In genomic region chr11:94774887-94775497, GRCm38 (mm10) we compare ENCODE assay signal across 38 mouse cellular contexts. TPM values are rescaled to one million over a fixed set of nuclear protein-coding genes. Genes with fewer than 3 reads are reported as not detected.
"Had no signal": no experiment of that assay in that cellular context is flagged by ENCODE, and none has a peak within 500 bp of the region (broad histone marks: within the 10 kb centered on the region; RNA-seq: fewer than 3 reads in every experiment).

No protein-coding gene starts in this region.

- DNase-seq: gastrocnemius, adult 2 months; gastrocnemius, postnatal 10 days; gastrocnemius, postnatal 25 days; heart, adult 11 months; heart, adult 2 months; heart, postnatal 14 days; heart, postnatal 36 days; kidney, adult 11 months; kidney, adult 2 months; kidney, adult 9 months; kidney, postnatal 14 days; kidney, postnatal 36 days; layer of hippocampus, adult 9-11 months; layer of hippocampus, postnatal 36 days; left cerebral cortex, postnatal 4 days; liver had no signal

- H3K4me3 ChIP-seq: gastrocnemius, adult 2 months; heart, adult 2 months; heart, embryonic 13.5 days; heart, embryonic 15.5 days; hindbrain, embryonic 13.5 days; hindbrain, embryonic 15.5 days; kidney, embryonic 15.5 days; limb, embryonic 12.5 days had no signal

- H3K36me3 ChIP-seq: heart, embryonic 13.5 days; heart, embryonic 15.5 days; hindbrain, embryonic 13.5 days; hindbrain, embryonic 15.5 days; kidney, embryonic 15.5 days; limb, embryonic 12.5 days had no signal

- H3K27ac ChIP-seq: gastrocnemius, adult 2 months; heart, adult 2 months; heart, embryonic 13.5 days; heart, embryonic 15.5 days; hindbrain, embryonic 13.5 days; hindbrain, embryonic 15.5 days; hindbrain, postnatal 0 days; kidney, embryonic 15.5 days; kidney, postnatal 0 days; limb, embryonic 12.5 days had no signal

- ATAC-seq: hindbrain, postnatal 0 days had no signal

- H3K4me1 ChIP-seq: heart, embryonic 13.5 days; heart, embryonic 15.5 days; hindbrain, embryonic 13.5 days; hindbrain, embryonic 15.5 days; kidney, embryonic 15.5 days; limb, embryonic 12.5 days had no signal

- H3K9ac ChIP-seq: heart, embryonic 13.5 days; heart, embryonic 15.5 days; hindbrain, embryonic 13.5 days; hindbrain, embryonic 15.5 days; kidney, embryonic 15.5 days; limb, embryonic 12.5 days had no signal

- H3K4me2 ChIP-seq: heart, embryonic 11.5 days; heart, embryonic 13.5 days; heart, embryonic 15.5 days; hindbrain, embryonic 13.5 days; hindbrain, embryonic 15.5 days; kidney, embryonic 15.5 days; limb, embryonic 12.5 days; liver, embryonic 11.5 days had no signal

- H3K9me3 ChIP-seq: heart, embryonic 13.5 days; heart, embryonic 15.5 days; hindbrain, embryonic 13.5 days; hindbrain, embryonic 15.5 days; kidney, embryonic 15.5 days; limb, embryonic 12.5 days had no signal

- H3K27me3 ChIP-seq: hindbrain, embryonic 15.5 days; limb, embryonic 12.5 days had no signal

RNA-seq across cellular contexts. Expression of gene Tmem92, which starts 7.5 kb away (rescaled TPM):
- total RNA-seq: gastrocnemius, adult 2 months; gastrocnemius, postnatal 10 days; gastrocnemius, postnatal 25 days; heart, adult 2 months; heart, postnatal 14 days; heart, postnatal 36 days; hematopoietic stem cell, adult 5-6 weeks; hindbrain, postnatal 0 days; layer of hippocampus, adult 18-20 months; layer of hippocampus, adult 8-10 months; layer of hippocampus, postnatal 14 days; layer of hippocampus, postnatal 36 days; left cerebral cortex, adult 18-20 months; left cerebral cortex, adult 8-10 months; left cerebral cortex, postnatal 25 days had no signal
- polyA plus RNA-seq: gonadal fat pad, adult 2 months; heart, adult 2 months; heart, embryonic 11.5 days; heart, embryonic 13.5 days; heart, embryonic 15.5 days; heart, postnatal 0 days; hindbrain, embryonic 11.5 days; hindbrain, embryonic 13.5 days; hindbrain, embryonic 15.5 days; hindbrain, postnatal 0 days; kidney, adult 2 months; kidney, embryonic 15.5 days; kidney, postnatal 0 days; limb, embryonic 12.5 days; limb, embryonic 14.5 days; liver, embryonic 11.5 days had no signal

RNA-seq across cellular contexts. Expression of gene Cdc34b, which starts 33.4 kb away (rescaled TPM):
- total RNA-seq: hematopoietic stem cell, adult 5-6 weeks; layer of hippocampus, adult 8-10 months; left cerebral cortex, postnatal 4 days had no signal
- polyA plus RNA-seq: heart, embryonic 15.5 days; heart, postnatal 0 days; hindbrain, embryonic 15.5 days; hindbrain, postnatal 0 days; large intestine, adult 2 months; limb, embryonic 12.5 days had no signal
